Mouse (Mus musculus): ENCODE data around the gene 4930579G24Rik. TPM values are rescaled to one million over a fixed set of nuclear protein-coding genes. Genes with fewer than 3 reads are reported as not detected.

4930579G24Rik gene
- total RNA-seq, 2 experiments from 2014 or later, result 1.9 TPM

Other genes with a start within 250 kb of the 4930579G24Rik start
- gene Fnip2, start 61.3 kb upstream of the 4930579G24Rik start, total RNA-seq (2021), result 10 to 100 TPM; 19.9 to 21.0 TPM
- gene Ppid, start 37.7 kb upstream of the 4930579G24Rik start, total RNA-seq (2021), result 10 to 100 TPM; 75.4 to 81.6 TPM
- gene Etfdh, start 421 bp downstream of the 4930579G24Rik start, total RNA-seq (2021), result 10 to 100 TPM; 26.2 to 27.2 TPM
- gene Rxfp1, start 108.8 kb downstream of the 4930579G24Rik start, total RNA-seq (2021), result 10 to 100 TPM in 1 of 2 experiments, 1 to 10 TPM in 1; 6.8 to 12.0 TPM
- gene Tmem144, start 223.7 kb downstream of the 4930579G24Rik start, total RNA-seq (2021), result 10 to 100 TPM; 19.1 to 20.3 TPM